Mouse (Mus musculus) spleen, adult 2 months (tissue): ENCODE measurements around the gene Uap1.

Source experiments
- CTCF ChIP-seq: fragments of 200-500 bp; IDR thresholded peaks from 2 replicates; pipeline ENCODE4 v1.5.1; 2011; ENCODE audit warnings: mild to moderate bottlenecking, inconsistent platforms; ENCODE audit not compliant: insufficient read depth, insufficient read length, insufficient replicate concordance; ENCODE audit errors: extremely low read depth
- POLR2A ChIP-seq: fragments of 200-500 bp; IDR thresholded peaks from 2 replicates; pipeline ENCODE4 v1.6.1; 2011; ENCODE audit warnings: low read depth, low read length, inconsistent platforms

DNA sequence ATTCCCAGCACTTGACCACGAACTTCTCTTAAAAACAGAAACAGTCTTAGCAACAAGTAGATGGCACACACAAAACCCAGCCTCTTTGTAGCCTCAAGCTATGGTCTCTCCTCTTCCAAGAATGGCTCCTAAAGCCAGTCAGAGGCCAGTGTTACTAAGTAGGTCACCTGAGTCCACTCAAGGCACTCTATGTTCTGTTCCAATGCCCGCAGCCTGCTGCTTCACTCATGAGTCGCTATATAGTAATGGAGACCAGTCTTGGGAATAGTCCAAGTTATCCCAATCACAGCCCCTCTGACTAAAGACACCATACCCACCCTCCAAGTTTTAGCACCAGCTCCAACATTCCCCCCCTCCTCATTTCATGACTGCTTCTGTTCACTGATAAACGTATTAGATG, 29.2 kb downstream of the Uap1 start:
- no peak for TF ChIP-seq CTCF
- no peak for TF ChIP-seq POLR2A
